Mouse (Mus musculus): ENCODE measurements around the gene Fmo1. TPM values are rescaled to one million over a fixed set of nuclear protein-coding genes. Genes with fewer than 3 reads are reported as not detected.

Fmo1 gene
- polyA plus RNA-seq, 1 experiment from 2014 or later, result 15.9 TPM

DNA sequence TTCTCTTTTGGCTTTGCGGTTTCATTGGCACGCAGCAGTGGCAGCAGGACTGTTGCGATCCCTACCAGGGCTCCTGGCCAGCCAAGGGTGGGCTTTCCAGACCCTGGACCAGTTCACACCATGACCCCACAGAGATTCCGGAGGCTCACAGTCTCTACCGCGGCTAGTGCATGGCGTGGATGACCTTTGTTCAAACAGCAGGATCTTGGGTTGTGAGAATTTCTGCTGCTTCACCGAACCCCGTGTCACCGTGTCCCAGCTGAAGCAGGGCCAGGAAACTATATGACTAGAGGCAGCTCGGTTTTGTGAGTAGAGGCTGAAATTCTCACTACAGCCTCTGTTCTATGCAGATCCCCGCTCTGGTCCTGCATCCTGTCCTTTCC lies 7.7 kb downstream of the Fmo1 start:
- 58% methylated on average over 12 of the region's 12 CpGs for WGBS
- peak; percentile 35; the same call in 1 of the 2 replicates for ATAC-seq (ENCODE audit: low FRiP score)
- no peak overlapping the region for H3K4me3 ChIP-seq (replicated peaks)
- H3K4me2 ChIP-seq, result peak overlapping the region; percentile 22; the same call in 1 of the 2 replicates
- H3K9ac ChIP-seq, result no peak overlapping the region
- H3K36me3 ChIP-seq (replicated peaks), result no peaks in the 10 kb centered on the region
- no peaks in the 10 kb centered on the region for H3K27me3 ChIP-seq
- no peak overlapping the region for H3K27ac ChIP-seq
- H3K4me1 ChIP-seq, result peaks cover 25% of the 10 kb centered on the region
- H3K9me3 ChIP-seq, result no peaks in the 10 kb centered on the region

DNA sequence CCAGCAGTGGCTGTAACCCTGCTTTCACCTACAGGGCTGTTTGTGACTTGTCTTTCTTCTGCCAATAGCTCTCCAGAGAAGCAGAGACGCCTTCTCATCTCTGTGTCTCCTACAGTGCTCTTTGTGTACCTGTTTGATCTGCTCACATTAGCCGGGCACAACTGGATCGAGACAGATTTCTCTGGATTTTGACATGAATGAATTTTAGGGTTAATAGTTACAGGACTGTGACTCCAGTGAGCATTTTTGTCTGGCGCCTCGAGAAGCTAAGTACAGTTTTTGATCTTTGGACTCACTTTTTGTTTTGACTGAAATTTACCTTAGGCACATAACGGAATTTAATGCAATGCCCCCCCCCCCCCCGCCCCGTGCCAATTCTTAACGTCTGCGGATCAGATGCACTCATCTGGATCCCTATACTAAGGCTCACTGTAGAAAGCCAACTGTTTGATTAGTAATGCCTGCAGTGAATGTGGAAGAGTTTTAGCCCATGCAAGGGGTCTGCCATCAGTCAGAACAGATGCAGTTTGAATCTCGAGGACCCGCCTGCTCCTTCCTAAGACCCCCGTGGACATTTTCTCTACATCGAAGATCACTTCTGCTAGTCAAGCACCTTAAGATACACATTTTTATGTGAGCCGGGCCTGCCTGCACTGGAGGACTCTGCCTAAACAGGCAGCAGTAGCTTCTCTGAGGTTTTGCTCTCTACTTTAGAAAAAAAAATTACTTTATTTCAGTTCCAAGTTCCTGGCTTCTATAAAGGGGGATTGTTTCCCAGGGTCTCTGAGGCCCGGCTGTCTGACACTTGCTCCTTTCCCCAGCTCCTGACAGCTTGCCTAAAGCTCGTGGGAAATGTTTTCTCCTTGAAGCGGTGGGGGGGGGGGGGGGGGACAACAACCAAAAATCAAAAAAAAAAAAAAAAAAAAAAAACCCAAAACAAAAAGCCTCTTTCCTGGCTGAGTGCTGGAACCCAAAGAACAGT lies 8.4 kb downstream of the Fmo1 start:
- Histone ChIP-seq H3K9me3 (no peaks in the 10 kb centered on the region), H3K4me3 (replicated peaks) (no peak overlapping the region), H3K9ac (no peak overlapping the region), H3K4me1 (peaks cover 25% of the 10 kb centered on the region), H3K27ac (no peak overlapping the region), H3K36me3 (replicated peaks) (no peaks in the 10 kb centered on the region), H3K27me3 (no peaks in the 10 kb centered on the region), H3K4me2 (peak overlapping the region; percentile 22; the same call in 1 of the 2 replicates)
- WGBS, result 59% methylated on average over 18 of the region's 18 CpGs
- no peak for ATAC-seq (ENCODE audit: low FRiP score)

DNA sequence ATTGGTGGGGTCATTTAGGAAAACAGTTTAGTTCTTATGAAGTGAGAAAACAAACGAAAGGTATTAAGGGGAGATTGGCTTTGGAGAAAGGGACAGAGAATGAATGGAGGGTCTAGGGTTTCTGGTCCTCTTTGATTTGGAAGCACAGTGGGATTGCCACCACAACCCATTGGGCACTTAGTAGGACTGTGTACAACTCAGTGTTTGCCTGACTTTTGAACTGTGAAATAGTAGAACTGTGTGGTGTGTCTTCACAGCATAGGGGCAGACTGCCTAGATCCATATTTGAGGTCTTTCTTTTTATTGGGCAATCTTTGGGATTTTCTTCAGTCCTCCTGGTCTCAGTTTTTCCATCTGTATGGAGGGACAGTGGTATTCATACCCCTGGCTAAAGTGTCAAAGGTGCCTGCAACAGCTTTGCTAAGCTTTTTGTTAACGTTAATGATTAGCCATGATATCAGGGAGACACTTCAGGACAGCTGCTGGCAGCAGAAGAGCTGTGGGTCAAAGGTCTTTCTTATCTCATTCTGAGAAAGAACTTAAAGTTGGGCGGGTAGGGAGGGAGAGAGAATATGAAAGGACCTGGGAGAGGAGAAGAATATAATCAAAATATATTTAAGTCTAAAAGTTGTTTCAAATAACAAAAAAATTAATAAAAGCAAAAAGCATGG lies 12.5 kb downstream of the Fmo1 start:
- ATAC-seq (ENCODE audit: low FRiP score), result no peak
- Histone ChIP-seq H3K4me2 (no peak overlapping the region), H3K27ac (no peak overlapping the region), H3K36me3 (replicated peaks) (no peaks in the 10 kb centered on the region), H3K9me3 (no peaks in the 10 kb centered on the region), H3K27me3 (no peaks in the 10 kb centered on the region), H3K4me1 (peaks cover 8% of the 10 kb centered on the region), H3K9ac (no peak overlapping the region), H3K4me3 (replicated peaks) (no peak overlapping the region)
- WGBS, result 69% methylated on average over 3 of the region's 3 CpGs

DNA sequence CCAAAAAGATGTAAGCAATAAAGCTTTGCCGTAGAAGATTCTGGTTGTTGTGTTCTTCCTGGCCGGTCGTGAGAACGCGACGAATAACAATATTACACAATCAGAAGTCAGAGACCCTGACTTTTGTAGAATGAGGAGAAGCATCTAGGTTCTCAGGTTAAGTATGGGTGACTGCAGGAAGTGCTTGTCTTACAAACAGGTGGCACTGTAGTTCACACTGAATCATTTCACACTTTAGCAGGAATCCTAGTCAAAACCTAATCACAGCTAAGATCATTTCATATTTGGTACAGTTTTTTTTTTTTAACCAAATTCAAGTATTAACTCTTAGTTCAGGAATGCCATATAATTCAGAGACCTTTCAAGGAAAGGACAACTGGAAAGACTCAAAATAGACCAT lies 18.9 kb downstream of the Fmo1 start:
- WGBS, result 98% methylated on average over 6 of the region's 6 CpGs
- Histone ChIP-seq H3K9me3 (no peaks in the 10 kb centered on the region), H3K4me2 (no peak overlapping the region), H3K27ac (no peak overlapping the region), H3K4me1 (no peaks in the 10 kb centered on the region), H3K36me3 (replicated peaks) (no peaks in the 10 kb centered on the region), H3K4me3 (replicated peaks) (no peak overlapping the region), H3K27me3 (no peaks in the 10 kb centered on the region), H3K9ac (no peak overlapping the region)
- no peak for ATAC-seq (ENCODE audit: low FRiP score)

DNA sequence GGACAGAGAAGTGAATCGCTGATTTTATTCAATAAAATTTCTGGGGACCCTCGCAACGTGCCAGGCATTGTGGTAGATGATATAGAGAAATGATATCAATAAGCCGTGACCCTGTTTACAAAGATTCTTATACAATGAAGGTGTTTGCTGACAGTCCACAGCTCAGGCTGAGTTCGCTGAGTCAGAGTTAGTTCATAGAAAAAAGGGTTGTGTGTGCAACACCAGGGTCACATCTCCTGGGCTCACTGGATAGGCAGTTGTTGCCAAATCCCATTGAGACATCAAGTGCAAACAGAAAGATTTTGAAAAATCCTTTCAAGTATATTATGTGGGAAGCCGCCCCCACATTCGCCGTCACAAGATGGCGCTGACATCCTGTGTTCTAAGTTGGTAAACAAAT lies 26.2 kb downstream of the Fmo1 start:
- H3K4me1 ChIP-seq, result no peaks in the 10 kb centered on the region
- WGBS, result 94% methylated on average over 9 of the region's 9 CpGs
- H3K4me3 ChIP-seq (replicated peaks), result no peak overlapping the region
- H3K36me3 ChIP-seq (replicated peaks), result no peaks in the 10 kb centered on the region
- no peak overlapping the region for H3K9ac ChIP-seq
- no peaks in the 10 kb centered on the region for H3K9me3 ChIP-seq
- no peak overlapping the region for H3K27ac ChIP-seq
- no peak for ATAC-seq (ENCODE audit: low FRiP score)
- no peak overlapping the region for H3K4me2 ChIP-seq
- H3K27me3 ChIP-seq, result 0 out of 2 replicates have a peak, but pooled peaks cover 2% of the 10 kb centered on the region

DNA sequence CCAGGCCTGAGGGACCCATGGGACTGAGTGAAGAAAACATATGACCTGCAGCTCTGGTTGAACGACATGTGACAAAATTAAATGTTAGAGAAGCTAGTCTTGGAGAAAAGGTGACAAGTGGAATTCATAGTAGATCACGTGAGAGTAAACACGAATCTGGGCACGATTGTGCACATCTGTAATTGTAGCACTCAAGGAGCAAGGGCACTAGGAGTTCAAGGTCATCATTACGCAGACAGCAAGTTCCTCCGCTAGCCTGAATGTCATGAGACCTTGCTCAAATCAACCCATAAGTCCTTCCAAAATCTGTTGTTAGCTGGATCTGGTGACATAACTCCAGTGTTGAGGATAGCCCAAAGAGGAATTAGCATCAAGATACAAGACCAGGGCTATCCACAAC lies 27.4 kb downstream of the Fmo1 start:
- Histone ChIP-seq H3K4me3 (replicated peaks) (no peak overlapping the region), H3K27ac (no peak overlapping the region), H3K27me3 (0 out of 2 replicates have a peak, but pooled peaks cover 9% of the 10 kb centered on the region), H3K9me3 (no peaks in the 10 kb centered on the region), H3K9ac (no peak overlapping the region), H3K4me1 (no peaks in the 10 kb centered on the region), H3K36me3 (replicated peaks) (no peaks in the 10 kb centered on the region), H3K4me2 (no peak overlapping the region)
- WGBS, result 96% methylated on average over 6 of the region's 6 CpGs
- ATAC-seq (ENCODE audit: low FRiP score), result no peak

DNA sequence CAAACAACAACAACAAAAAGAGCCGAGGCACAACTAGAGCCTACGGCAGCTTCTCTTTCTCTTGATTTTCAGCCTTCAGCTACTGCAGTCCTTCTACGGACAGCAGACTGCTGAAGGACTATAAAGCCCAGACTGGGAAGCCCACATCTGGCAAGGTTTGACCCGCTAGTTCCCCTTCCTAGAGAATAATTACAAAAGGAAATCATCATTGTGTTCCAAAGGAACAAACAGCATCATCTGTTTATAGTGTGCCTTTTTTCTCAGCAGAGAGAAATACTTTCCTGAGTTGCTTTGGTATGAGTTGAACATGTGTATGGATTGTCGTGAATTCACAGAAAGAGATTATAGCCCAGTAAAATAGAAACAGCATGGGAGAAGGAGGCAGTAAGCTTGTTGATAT lies 32.1 kb downstream of the Fmo1 start:
- H3K9ac ChIP-seq, result no peak overlapping the region
- no peak overlapping the region for H3K4me3 ChIP-seq (replicated peaks)
- peaks cover 31% of the 10 kb centered on the region for H3K27me3 ChIP-seq
- H3K27ac ChIP-seq, result no peak overlapping the region
- no peaks in the 10 kb centered on the region for H3K9me3 ChIP-seq
- peaks cover 17% of the 10 kb centered on the region for H3K4me1 ChIP-seq
- H3K4me2 ChIP-seq, result no peak overlapping the region
- ATAC-seq (ENCODE audit: low FRiP score), result no peak
- WGBS, result 83% methylated on average over 5 of the region's 5 CpGs
- no peaks in the 10 kb centered on the region for H3K36me3 ChIP-seq (replicated peaks)

DNA sequence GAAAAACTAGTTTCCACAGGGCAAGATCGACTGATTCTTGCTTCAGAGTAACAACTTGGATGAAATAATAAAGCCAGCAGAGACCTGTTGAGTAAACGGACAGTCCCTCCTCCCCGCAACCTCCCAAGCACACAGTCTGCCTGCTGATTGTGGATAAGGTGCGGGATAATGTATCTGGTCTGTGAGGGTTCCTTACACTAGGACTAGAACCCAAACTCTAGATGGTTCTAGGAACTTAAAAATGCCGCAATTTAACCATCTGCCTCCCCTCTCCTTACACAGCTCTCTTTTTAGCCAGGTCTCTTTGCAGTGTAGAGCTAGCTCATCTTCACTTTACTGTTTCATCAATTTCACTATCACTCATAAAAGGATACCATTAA lies 33.8 kb downstream of the Fmo1 start:
- H3K9ac ChIP-seq, result no peak overlapping the region

DNA sequence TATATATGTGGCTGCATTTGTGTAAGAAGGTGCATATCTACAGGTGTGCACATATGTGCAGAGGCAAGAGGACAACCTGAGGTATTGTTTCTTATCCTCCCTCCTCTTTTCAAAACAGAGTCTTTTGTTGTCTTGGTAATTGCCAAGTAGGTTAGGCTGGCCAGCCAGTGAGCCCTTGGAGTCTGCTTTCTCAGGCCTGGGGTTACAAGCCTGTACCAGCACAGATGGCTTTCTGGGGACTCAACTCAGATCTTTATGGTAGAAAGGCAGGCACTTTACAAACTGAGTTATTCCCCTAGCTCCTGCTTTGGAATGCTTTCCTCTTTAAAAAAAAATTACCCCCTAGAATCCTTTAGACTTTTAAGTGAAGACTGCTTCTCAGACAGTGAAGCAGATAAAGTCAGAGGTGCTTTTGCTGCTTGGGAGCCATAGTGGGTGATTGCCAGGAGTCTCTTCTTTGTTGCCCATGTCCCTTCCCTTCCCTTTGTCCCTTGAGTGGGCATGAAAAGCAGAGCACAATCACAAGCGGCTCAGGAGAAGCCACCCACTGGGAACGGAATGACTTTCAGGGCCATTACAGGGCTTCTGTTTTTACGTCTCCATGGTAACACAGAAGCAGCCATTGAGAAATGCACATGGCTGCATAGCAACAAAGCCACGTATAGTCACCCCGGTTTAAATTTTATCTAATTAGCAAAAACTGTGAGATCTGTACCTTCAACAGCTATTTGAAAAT lies 34.4 kb downstream of the Fmo1 start:
- ATAC-seq (ENCODE audit: low FRiP score), result peak; percentile 95
- Histone ChIP-seq H3K4me1 (peaks cover 17% of the 10 kb centered on the region), H3K9ac (no peak overlapping the region), H3K4me3 (replicated peaks) (peak overlapping the region; percentile 0; the same call in 1 of the 2 replicates), H3K4me2 (peak overlapping the region; percentile 40), H3K36me3 (replicated peaks) (no peaks in the 10 kb centered on the region), H3K9me3 (peaks cover 4% of the 10 kb centered on the region; the same call in 1 of the 2 replicates), H3K27me3 (peaks cover 31% of the 10 kb centered on the region), H3K27ac (peak overlapping the region; percentile 74)
- WGBS, result 2% methylated on average over 5 of the region's 5 CpGs

More for the DNA sequence above, 33.8 kb downstream of the Fmo1 start:
- WGBS, result 14% methylated on average over 5 of the region's 5 CpGs
- H3K27ac ChIP-seq, result peak overlapping the region; percentile 53; the same call in 1 of the 2 replicates
- H3K36me3 ChIP-seq (replicated peaks), result no peaks in the 10 kb centered on the region
- H3K27me3 ChIP-seq, result peaks cover 31% of the 10 kb centered on the region
- ATAC-seq (ENCODE audit: low FRiP score), result peak; percentile 56; the same call in 1 of the 2 replicates
- H3K4me1 ChIP-seq, result peaks cover 17% of the 10 kb centered on the region
- peak overlapping the region; percentile 0; the same call in 1 of the 2 replicates for H3K4me3 ChIP-seq (replicated peaks)
- peak overlapping the region; percentile 40 for H3K4me2 ChIP-seq
- peaks cover 4% of the 10 kb centered on the region; the same call in 1 of the 2 replicates for H3K9me3 ChIP-seq

DNA sequence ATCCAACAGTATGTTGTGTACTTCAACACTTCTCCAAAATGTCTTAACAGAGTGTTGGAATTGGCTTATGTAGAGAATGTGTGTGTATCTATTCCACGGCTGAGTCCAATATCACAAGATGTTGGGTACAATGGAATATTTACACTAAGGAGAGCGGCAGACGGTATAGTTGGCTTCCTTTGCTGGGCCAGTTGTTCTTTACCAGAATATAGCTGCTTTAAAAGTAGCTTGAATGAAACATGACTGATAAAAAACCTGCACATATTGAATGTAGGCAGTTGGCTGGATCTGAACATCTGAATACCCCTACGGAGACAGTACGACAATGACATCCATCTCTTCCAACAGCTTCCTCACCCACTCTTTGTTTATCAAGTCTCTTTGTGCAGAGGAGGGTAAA lies 47.1 kb downstream of the Fmo1 start:
- no peak for ATAC-seq (ENCODE audit: low FRiP score)
- Histone ChIP-seq H3K9me3 (no peaks in the 10 kb centered on the region), H3K27me3 (no peaks in the 10 kb centered on the region), H3K27ac (no peak overlapping the region), H3K36me3 (replicated peaks) (no peaks in the 10 kb centered on the region), H3K4me1 (no peaks in the 10 kb centered on the region), H3K4me2 (no peak overlapping the region), H3K4me3 (replicated peaks) (no peak overlapping the region), H3K9ac (no peak overlapping the region)
- 94% methylated on average over 5 of the region's 5 CpGs for WGBS

DNA sequence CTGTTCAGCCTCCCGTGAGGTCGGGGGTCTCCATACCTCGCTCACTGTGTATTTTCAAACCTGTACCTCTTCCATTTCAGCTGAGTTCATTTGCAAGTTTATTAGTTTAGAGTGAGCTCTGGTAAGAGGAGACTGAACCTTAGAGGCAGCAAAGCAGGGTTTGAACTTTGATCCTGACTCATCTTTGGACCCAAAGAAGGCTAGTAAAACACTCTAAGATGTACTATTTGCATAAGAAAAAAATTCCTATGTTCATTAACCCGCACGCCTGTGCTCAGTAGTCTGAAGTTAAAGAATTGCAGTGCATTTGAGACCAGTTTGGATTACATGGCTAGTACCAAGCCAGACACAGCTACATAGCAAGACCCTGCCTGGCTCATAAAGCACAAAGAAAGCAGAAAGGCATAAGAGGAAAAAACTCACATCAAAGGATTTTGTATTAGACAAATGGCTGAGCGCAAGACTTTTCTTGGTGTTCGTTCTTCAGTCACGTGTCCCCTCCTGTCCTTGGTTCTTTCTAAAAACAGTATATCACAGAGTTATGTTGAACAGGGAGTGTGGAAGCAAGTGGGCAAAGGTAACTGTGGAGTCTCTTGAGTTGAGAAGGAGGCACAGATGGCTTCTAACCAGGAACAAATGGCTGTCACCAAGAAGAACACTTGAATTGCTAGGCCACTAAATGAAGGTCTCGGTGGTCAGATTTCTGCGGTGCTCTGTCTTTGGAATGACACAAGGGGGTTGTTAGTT lies 50.9 kb downstream of the Fmo1 start:
- H3K4me3 ChIP-seq (replicated peaks), result no peak overlapping the region
- H3K4me2 ChIP-seq, result no peak overlapping the region
- H3K9ac ChIP-seq, result no peak overlapping the region
- WGBS, result 78% methylated on average over 10 of the region's 10 CpGs
- no peaks in the 10 kb centered on the region for H3K4me1 ChIP-seq
- no peak overlapping the region for H3K27ac ChIP-seq
- no peaks in the 10 kb centered on the region for H3K36me3 ChIP-seq (replicated peaks)
- H3K9me3 ChIP-seq, result no peaks in the 10 kb centered on the region
- H3K27me3 ChIP-seq, result no peaks in the 10 kb centered on the region
- ATAC-seq (ENCODE audit: low FRiP score), result no peak

Data from forebrain, embryonic 12.5 days (tissue).